Mouse (Mus musculus): ENCODE measurements at regions not wholly inside any gene's neighbourhood (a gene's known extent, or its start where the extent isn't known, plus 50 kb on each side); places are given as distances from the start of the nearest gene placed in this dataset.

DNA sequence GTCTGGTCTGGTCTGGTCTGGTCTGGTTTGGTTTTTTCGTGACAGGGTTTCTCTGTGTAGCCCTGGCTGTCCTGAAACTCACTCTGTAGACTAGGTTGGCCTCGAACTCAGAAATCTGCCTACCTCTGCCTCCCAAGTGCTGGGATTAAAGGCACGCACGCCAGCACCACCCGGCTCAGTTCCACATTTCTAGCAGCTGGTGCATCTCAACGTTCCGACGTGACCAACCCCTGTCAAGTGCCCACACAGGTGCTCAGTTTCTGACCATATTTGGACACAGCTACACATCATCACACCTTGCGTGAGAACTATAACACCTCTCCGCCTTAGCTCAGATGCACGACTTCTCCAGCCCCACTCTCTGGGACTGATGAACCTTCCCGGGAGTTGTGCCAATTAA lies 304.4 kb downstream of the Lrig3 start:
- no peaks in the 10 kb centered on the region for H3K36me3 ChIP-seq (replicated peaks)
- WGBS = 90% methylated on average over 12 of the region's 12 CpGs
- H3K27me3 ChIP-seq (replicated peaks; ENCODE audit: low read depth, poor library complexity, severe bottlenecking) = no peaks in the 10 kb centered on the region
- H3K4me1 ChIP-seq = no peaks in the 10 kb centered on the region
- H3K4me3 ChIP-seq = no peak overlapping the region
- DNase-seq (ENCODE audit: low spot score) = no peak
- H3K27ac ChIP-seq (replicated peaks) = no peak overlapping the region
- H3K9me3 ChIP-seq = no peaks in the 10 kb centered on the region

GRCm38 (mm10) chr10:126267321-126267998 lies 301.5 kb downstream of the Lrig3 start:
- DNase-seq (ENCODE audit: low spot score) = no peak
- 86% methylated on average over 2 of the region's 2 CpGs for WGBS
- Histone ChIP-seq H3K27ac (replicated peaks) (no peak overlapping the region), H3K4me1 (no peaks in the 10 kb centered on the region), H3K27me3 (replicated peaks; ENCODE audit: low read depth, poor library complexity, severe bottlenecking) (no peaks in the 10 kb centered on the region), H3K36me3 (replicated peaks) (no peaks in the 10 kb centered on the region), H3K9me3 (no peaks in the 10 kb centered on the region), H3K4me3 (no peak overlapping the region)

DNA sequence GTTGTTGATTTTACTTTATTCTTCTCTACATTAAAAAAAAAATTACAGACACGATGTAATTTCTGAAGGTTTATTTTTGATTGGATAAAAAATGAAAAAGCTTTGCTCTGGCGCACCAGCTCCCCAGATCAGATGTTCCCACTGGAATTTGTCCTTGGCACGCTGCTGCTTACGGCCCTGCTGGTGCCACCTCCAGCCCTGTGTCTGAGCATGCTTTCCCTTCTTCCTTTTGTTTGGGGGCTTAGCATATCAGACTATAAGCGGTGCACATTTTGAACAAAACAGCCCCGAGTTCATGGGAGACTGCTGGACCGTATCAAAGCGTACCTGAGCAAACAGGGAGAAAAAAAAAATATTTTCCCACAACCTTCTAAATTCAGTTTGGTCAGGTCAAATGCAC lies 291.2 kb downstream of the Lrig3 start:
- Histone ChIP-seq H3K36me3 (replicated peaks) (no peaks in the 10 kb centered on the region), H3K27ac (replicated peaks) (no peak overlapping the region), H3K9me3 (no peaks in the 10 kb centered on the region), H3K27me3 (replicated peaks; ENCODE audit: low read depth, poor library complexity, severe bottlenecking) (no peaks in the 10 kb centered on the region), H3K4me1 (no peaks in the 10 kb centered on the region), H3K4me3 (no peak overlapping the region)
- no peak for DNase-seq (ENCODE audit: low spot score)
- WGBS = 85% methylated on average over 8 of the region's 8 CpGs

DNA sequence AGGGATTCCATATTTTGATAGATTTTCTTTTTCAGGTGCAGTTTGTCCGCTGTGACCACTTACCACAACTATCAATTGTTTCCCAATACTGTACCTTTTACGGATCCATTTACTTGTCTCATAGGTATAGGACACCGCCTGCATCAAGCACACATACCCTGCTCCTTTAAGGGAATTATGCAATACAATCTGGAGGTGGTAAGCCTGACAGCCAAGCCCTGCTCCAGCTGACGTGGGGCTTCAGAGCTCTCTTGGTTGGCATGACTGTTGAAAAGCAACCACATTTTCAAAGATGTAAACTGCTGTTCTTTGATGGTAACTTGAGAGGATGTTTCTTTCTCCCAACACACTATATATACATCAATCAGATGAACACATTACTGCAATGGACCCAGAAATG lies 288.2 kb downstream of the Lrig3 start:
- no peaks in the 10 kb centered on the region for H3K4me1 ChIP-seq
- 92% methylated on average over 4 of the region's 4 CpGs for WGBS
- no peaks in the 10 kb centered on the region for H3K9me3 ChIP-seq
- no peak overlapping the region for H3K27ac ChIP-seq (replicated peaks)
- no peak for DNase-seq (ENCODE audit: low spot score)
- H3K27me3 ChIP-seq (replicated peaks; ENCODE audit: low read depth, poor library complexity, severe bottlenecking) = no peaks in the 10 kb centered on the region
- no peak overlapping the region for H3K4me3 ChIP-seq
- H3K36me3 ChIP-seq (replicated peaks) = no peaks in the 10 kb centered on the region

DNA sequence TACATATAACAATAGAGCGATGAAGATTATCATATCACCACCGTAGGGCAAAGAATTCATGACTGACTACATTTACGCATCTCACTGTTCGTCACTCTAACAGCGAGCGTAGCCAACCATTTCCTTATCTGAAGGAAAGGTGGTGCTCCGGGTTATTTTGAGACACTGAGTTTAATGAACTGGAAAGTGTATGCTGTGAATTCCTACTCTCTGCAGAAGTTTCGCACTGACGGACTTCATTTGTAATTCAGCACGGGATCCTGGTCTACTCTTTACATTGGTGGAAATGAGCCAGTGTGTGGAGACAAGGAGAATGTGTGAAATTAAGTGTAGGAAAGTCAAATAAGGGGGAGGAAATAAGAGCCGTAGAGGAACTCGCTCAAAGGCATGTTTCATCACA lies 283.2 kb downstream of the Lrig3 start:
- no peak overlapping the region for H3K4me3 ChIP-seq
- no peaks in the 10 kb centered on the region for H3K36me3 ChIP-seq (replicated peaks)
- no peaks in the 10 kb centered on the region for H3K9me3 ChIP-seq
- H3K27me3 ChIP-seq (replicated peaks; ENCODE audit: low read depth, poor library complexity, severe bottlenecking) = no peaks in the 10 kb centered on the region
- 91% methylated on average over 12 of the region's 12 CpGs for WGBS
- no peaks in the 10 kb centered on the region for H3K4me1 ChIP-seq
- no peak overlapping the region for H3K27ac ChIP-seq (replicated peaks)
- no peak for DNase-seq (ENCODE audit: low spot score)

- WGBS = 89% methylated on average over 7 of the region's 7 CpGs
- Histone ChIP-seq H3K4me3 (no peak overlapping the region), H3K27me3 (replicated peaks; ENCODE audit: low read depth, poor library complexity, severe bottlenecking) (0 out of 2 replicates have a peak, but pooled peaks cover 4% of the 10 kb centered on the region), H3K36me3 (replicated peaks) (no peaks in the 10 kb centered on the region), H3K4me1 (peaks cover 15% of the 10 kb centered on the region), H3K9me3 (no peaks in the 10 kb centered on the region), H3K27ac (replicated peaks) (no peak overlapping the region)
- no peak for DNase-seq (ENCODE audit: low spot score)
These were observed 277.1 kb downstream of the Lrig3 start for GRCm38 (mm10) chr10:126243051-126243450.

DNA sequence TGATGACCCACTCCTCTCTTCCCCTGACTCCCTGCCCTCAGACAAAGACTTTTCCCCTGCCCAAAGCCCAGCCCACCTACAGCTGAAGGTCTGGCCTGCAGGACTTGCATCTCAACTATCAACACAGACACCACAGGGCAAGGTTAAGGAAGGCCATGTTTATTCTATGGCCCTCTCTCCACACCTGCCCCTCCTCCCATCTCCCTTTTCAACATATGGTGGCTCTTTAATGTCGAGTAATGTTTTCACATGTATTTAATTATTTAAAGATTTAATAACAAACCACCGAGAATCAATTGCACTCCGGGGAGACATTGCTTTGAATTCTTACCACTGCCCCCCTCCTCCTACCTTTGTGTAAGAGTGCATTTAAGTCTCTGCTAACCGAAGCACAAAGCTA lies 273.6 kb downstream of the Lrig3 start:
- Histone ChIP-seq H3K36me3 (replicated peaks) (no peaks in the 10 kb centered on the region), H3K9me3 (no peaks in the 10 kb centered on the region), H3K27me3 (replicated peaks; ENCODE audit: low read depth, poor library complexity, severe bottlenecking) (0 out of 2 replicates have a peak, but pooled peaks cover 4% of the 10 kb centered on the region), H3K27ac (replicated peaks) (peak overlapping the region; percentile 19; the same call in 1 of the 2 replicates), H3K4me1 (peaks cover 15% of the 10 kb centered on the region), H3K4me3 (no peak overlapping the region)
- DNase-seq (ENCODE audit: low spot score) = peak; percentile 33
- 23% methylated on average over 4 of the region's 4 CpGs for WGBS

Small RNA genes in the stretch of these regions (microRNA-seq; reads per million reads assigned to microRNA genes)
- gene Mir378d = 8.2 reads per million, percentile 19 among the genes with 10 or more reads in this experiment

Measured in embryonic facial prominence, embryonic 10.5 days (tissue).